Mouse (Mus musculus) left cerebral cortex, adult 2 months (tissue): ENCODE data around the gene Xpo6. TPM values are rescaled to one million over a fixed set of nuclear protein-coding genes. Genes with fewer than 3 reads are reported as not detected.

Experiments
- DNase-seq, 2 experiments: peaks; one replicate each; pipeline ENCODE4 v3.0.0; 2021 to 2022; ENCODE audit warnings: low spot score in 2 of 2, mixed read lengths in 1 of 2; ENCODE audit errors: extremely low spot score in 1 of 2
- H3K27ac ChIP-seq: fragments of 200-600 bp; 2 replicates; pipeline ENCODE4 v1.8.1; 2022
- H3K4me3 ChIP-seq: fragments of 200-600 bp; 2 replicates; pipeline ENCODE4 v1.8.1; 2022
- CTCF ChIP-seq: fragments of 200-600 bp; IDR thresholded peaks from 2 replicates; pipeline ENCODE4 v1.8.1; 2022; ENCODE audit warnings: antibody characterized with exemption, mild to moderate bottlenecking, moderate library complexity
- intact Hi-C: fragments of 180-260 bp; cut with DNase I; formaldehyde crosslinking; loops from one replicate; pipeline ENCODE4 v1.15.1; 2025
- total RNA-seq, 2 experiments: library from RNA; stranded (reverse); gene quantifications; 2 replicates each; pipeline ENCODE4 v1.2.3; 2021

The Xpo6 gene
- total RNA-seq, 2 experiments from 2014 or later: 92.7 to 102 TPM

GRCm38 (mm10) chr7:126085154-126085553 lies 115.1 kb downstream of the Xpo6 start:
- TF ChIP-seq CTCF: no peak
- Histone ChIP-seq H3K27ac (no peak overlapping the region), H3K4me3 (no peak overlapping the region)
- no peak for DNase-seq
- intact Hi-C loops: loop anchor here (5.0 kb wide), 2 partner anchors 338 to 408 kb away; no protein-coding TSS in a partner anchor

- Histone ChIP-seq H3K4me3 (no peak overlapping the region), H3K27ac (no peak overlapping the region)
- DNase-seq: no peak
- no peak for TF ChIP-seq CTCF
- intact Hi-C loops: loop anchor here (2.0 to 5.0 kb wide), 4 partner anchors 47 to 392 kb away; no protein-coding TSS in a partner anchor
Measured at GRCm38 (mm10) chr7:126083980-126084348, 116.3 kb downstream of the Xpo6 start.

- no peak overlapping the region for H3K4me3 ChIP-seq
- intact Hi-C loops: loop anchor here (2.0 to 5.0 kb wide), 4 partner anchors 46 to 391 kb away; no protein-coding TSS in a partner anchor
- no peak overlapping the region for H3K27ac ChIP-seq
- DNase-seq: peak in 1 of 2 experiments; percentile 30
- TF ChIP-seq CTCF: peak; percentile 30
Measured at GRCm38 (mm10) chr7:126083341-126083979, 116.8 kb downstream of the Xpo6 start.

- Histone ChIP-seq H3K27ac (peak within 1 kb of the TSS; percentile 87), H3K4me3 (peak within 1 kb of the TSS; percentile 70)
- peak; percentile 41 for TF ChIP-seq CTCF
- peak; percentile 66 to 69 for DNase-seq
- intact Hi-C loops: loop anchor here (2.0 to 5.0 kb wide), 4 partner anchors 45 to 390 kb away; no protein-coding TSS in a partner anchor
Measured at GRCm38 (mm10) chr7:126082286-126082741, 118.0 kb downstream of the Xpo6 start, which contains the start of gene Gsg1l. TSS of gene Gsg1l (minus strand) at chr7:126082411.

- intact Hi-C loops: loop anchor here (1.0 to 5.0 kb wide), 6 partner anchors 45 to 390 kb away; no protein-coding TSS in a partner anchor
- TF ChIP-seq CTCF: no peak; the same call in 1 of the 2 replicates
Measured at GRCm38 (mm10) chr7:126081727-126082285, 118.5 kb downstream of the Xpo6 start.

GRCm38 (mm10) chr7:126080949-126081654 lies 119.2 kb downstream of the Xpo6 start:
- no peak for TF ChIP-seq CTCF
- peak in 1 of 2 experiments; percentile 51 for DNase-seq
- H3K4me3 ChIP-seq: peak overlapping the region; percentile 70
- intact Hi-C loops: loop anchor here (1.0 to 5.0 kb wide), 5 partner anchors 44 to 389 kb away; no protein-coding TSS in a partner anchor
- H3K27ac ChIP-seq: peak overlapping the region; percentile 87

More at GRCm38 (mm10) chr7:126081727-126082285, 118.5 kb downstream of the Xpo6 start:
- peak overlapping the region; percentile 70 for H3K4me3 ChIP-seq
- peak; percentile 42 for DNase-seq
- peak overlapping the region; percentile 87 for H3K27ac ChIP-seq

GRCm38 (mm10) chr7:126076935-126077334 lies 123.4 kb downstream of the Xpo6 start:
- intact Hi-C loops: no loop called here
- no peak for DNase-seq

GRCm38 (mm10) chr7:126075058-126075457 lies 125.2 kb downstream of the Xpo6 start:
- DNase-seq: no peak
- intact Hi-C loops: no loop called here
- no peak for TF ChIP-seq CTCF
- Histone ChIP-seq H3K4me3 (no peak overlapping the region), H3K27ac (no peak overlapping the region)

More at GRCm38 (mm10) chr7:126076935-126077334, 123.4 kb downstream of the Xpo6 start:
- Histone ChIP-seq H3K4me3 (no peak overlapping the region), H3K27ac (no peak overlapping the region)
- no peak for TF ChIP-seq CTCF

- intact Hi-C loops: no loop called here
- TF ChIP-seq CTCF: no peak; the same call in 1 of the 2 replicates
Measured at GRCm38 (mm10) chr7:126070321-126070720, 130.0 kb downstream of the Xpo6 start.

GRCm38 (mm10) chr7:126066777-126067176 lies 133.5 kb downstream of the Xpo6 start:
- Histone ChIP-seq H3K27ac (peak overlapping the region; percentile 4; the same call in 1 of the 2 replicates), H3K4me3 (no peak overlapping the region)
- no peak for TF ChIP-seq CTCF
- peak in 1 of 2 experiments; percentile 47 for DNase-seq
- intact Hi-C loops: no loop called here

More at GRCm38 (mm10) chr7:126070321-126070720, 130.0 kb downstream of the Xpo6 start:
- no peak for DNase-seq
- no peak overlapping the region for H3K27ac ChIP-seq
- H3K4me3 ChIP-seq: no peak overlapping the region

- Histone ChIP-seq H3K4me3 (no peak overlapping the region), H3K27ac (no peak overlapping the region)
- no peak for TF ChIP-seq CTCF
- DNase-seq: no peak
- intact Hi-C loops: no loop called here
Measured at GRCm38 (mm10) chr7:126065243-126065876, 134.9 kb downstream of the Xpo6 start.
